Mouse (Mus musculus) stomach, postnatal 0 days (tissue): ENCODE results near the gene Brd1. TPM values are rescaled to one million over a fixed set of nuclear protein-coding genes. Genes with fewer than 3 reads are reported as not detected.

Source experiments
- ATAC-seq: fragments of 200-750 bp; cut with Nextera tagmentation; 2 replicates; pipeline ENCODE4 v1.8.0; 2017; ENCODE audit not compliant: low FRiP score, low TSS enrichment
- DNase-seq: peaks from one replicate; pipeline ENCODE4 v3.0.0-alpha.2; 2016; ENCODE audit warnings: low spot score
- H3K27ac ChIP-seq: fragments of 300-500 bp; sonication (generic); replicated peaks from 2 replicates; pipeline ENCODE4 v1.5.1; 2014; ENCODE audit warnings: mild to moderate bottlenecking, control low read depth
- H3K27me3 ChIP-seq: fragments of 300-500 bp; sonication (generic); 2 replicates; pipeline ENCODE4 v1.6.1; 2014; ENCODE audit warnings: low read length; ENCODE audit not compliant: control insufficient read depth, insufficient read depth
- H3K36me3 ChIP-seq: fragments of 300-500 bp; sonication (generic); 2 replicates; pipeline ENCODE4 v1.6.1; 2014; ENCODE audit warnings: low read length, mixed read lengths; ENCODE audit not compliant: control insufficient read depth, insufficient read depth
- H3K4me1 ChIP-seq: fragments of 300-500 bp; sonication (generic); replicated peaks from 2 replicates; pipeline ENCODE4 v1.6.1; 2014; ENCODE audit warnings: antibody characterized with exemption; ENCODE audit not compliant: control insufficient read depth, insufficient read depth
- H3K4me2 ChIP-seq: fragments of 300-500 bp; sonication (generic); replicated peaks from 2 replicates; pipeline ENCODE4 v1.6.1; 2014; ENCODE audit warnings: low read depth, mild to moderate bottlenecking, control low read depth, moderate library complexity
- H3K4me3 ChIP-seq: fragments of 300-500 bp; sonication (generic); 2 replicates; pipeline ENCODE4 v1.5.1; 2014; ENCODE audit warnings: low read depth, low read length, control low read depth
- H3K9ac ChIP-seq: fragments of 300-500 bp; sonication (generic); 2 replicates; pipeline ENCODE4 v1.6.1; 2014; ENCODE audit warnings: mild to moderate bottlenecking, low read length, control low read depth, mixed read lengths
- H3K9me3 ChIP-seq: fragments of 300-500 bp; sonication (generic); 2 replicates; pipeline ENCODE4 v1.6.1; 2016; ENCODE audit warnings: low read length; ENCODE audit not compliant: control insufficient read depth
- CTCF ChIP-seq: IDR thresholded peaks from 2 replicates; pipeline ENCODE4 v1.5.1; 2016; ENCODE audit warnings: antibody characterized with exemption, low read depth, mild to moderate bottlenecking, moderate library complexity
- EP300 ChIP-seq: optimal IDR thresholded peaks from 2 replicates; pipeline ENCODE3; 2016; ENCODE audit warnings: antibody characterized with exemption
- WGBS: fragments of 180-500 bp; shearing (Covaris S2); extraction: QIAGEN DNeasy Blood & Tissue Kit; methylation state at CpG from one replicate; pipeline ENCODE4 v1.1.7; 2014; 5-methylcytosine and 5-hydroxymethylcytosine counted together
- polyA plus RNA-seq: library from polyadenylated mRNA; unstranded; fragments of >200 nt; fragmentation: Nextera tagmentation; extraction: Ambion mirVana; gene quantifications from 2 replicates; pipeline ENCODE4 v1.2.1, GENCODE M21; 2015

Gene Brd1
- polyA plus RNA-seq, 1 experiment from 2014 or later: 10.8 TPM

DNA sequence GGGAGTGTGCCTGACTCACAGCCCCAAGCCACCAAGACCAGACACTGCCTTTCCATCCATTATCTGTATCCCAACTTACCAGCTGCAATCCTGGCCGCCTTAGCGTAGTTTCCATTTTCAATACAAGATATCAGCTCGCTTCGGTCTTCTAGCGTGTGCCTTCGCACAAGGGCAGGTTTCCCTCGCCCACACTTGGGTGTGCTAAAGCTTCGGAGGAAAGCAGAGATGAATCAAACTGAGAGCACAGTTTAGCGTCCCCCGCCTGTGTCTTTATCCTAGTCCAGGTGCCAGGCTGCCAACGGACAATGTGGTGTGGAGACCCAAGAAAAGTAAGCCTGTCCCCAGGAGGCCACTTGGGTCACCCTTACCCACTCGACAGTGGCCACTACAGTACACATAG, 42.9 kb downstream of the Brd1 start:
- H3K9ac ChIP-seq: no peak overlapping the region
- no peak overlapping the region for H3K4me3 ChIP-seq
- no peak overlapping the region for H3K4me2 ChIP-seq
- ATAC-seq (no peak), DNase-seq (no peak)
- WGBS: 90% methylated on average over 12 of the region's 12 CpGs
- H3K36me3 ChIP-seq: peaks cover 49% of the 10 kb centered on the region
- H3K27me3 ChIP-seq: no peaks in the 10 kb centered on the region
- TF ChIP-seq CTCF (no peak), EP300 (no peak)
- no peaks in the 10 kb centered on the region for H3K4me1 ChIP-seq
- H3K27ac ChIP-seq: no peak overlapping the region
- H3K9me3 ChIP-seq: no peaks in the 10 kb centered on the region

DNA sequence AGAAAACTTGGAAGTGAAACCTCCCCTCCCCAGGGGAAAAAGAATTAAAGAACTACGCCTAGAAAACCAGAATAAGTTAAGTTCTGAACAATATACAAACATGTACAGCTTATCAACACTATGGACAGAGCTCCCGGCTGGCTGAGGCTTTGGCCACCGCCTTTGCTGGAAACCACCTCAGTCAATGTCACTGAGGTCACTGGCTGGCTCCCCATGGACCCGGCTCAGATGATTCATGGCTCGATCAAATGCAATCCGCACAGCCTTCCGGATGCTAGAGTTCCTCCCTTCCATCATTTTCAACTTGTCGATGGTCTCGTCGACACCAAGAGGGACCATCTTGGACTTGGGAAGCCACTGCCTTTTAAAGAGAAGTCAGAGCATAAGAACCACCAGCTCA, 45.9 kb downstream of the Brd1 start:
- H3K27ac ChIP-seq: no peak overlapping the region
- TF ChIP-seq EP300 (no peak), CTCF (no peak)
- DNase-seq: no peak
- H3K4me1 ChIP-seq: no peaks in the 10 kb centered on the region
- H3K27me3 ChIP-seq: no peaks in the 10 kb centered on the region
- no peak overlapping the region for H3K4me3 ChIP-seq
- no peaks in the 10 kb centered on the region for H3K9me3 ChIP-seq
- no peak overlapping the region for H3K4me2 ChIP-seq
- no peak for ATAC-seq
- H3K9ac ChIP-seq: no peak overlapping the region
- 79% methylated on average over 10 of the region's 10 CpGs for WGBS
- peaks cover 42% of the 10 kb centered on the region for H3K36me3 ChIP-seq

DNA sequence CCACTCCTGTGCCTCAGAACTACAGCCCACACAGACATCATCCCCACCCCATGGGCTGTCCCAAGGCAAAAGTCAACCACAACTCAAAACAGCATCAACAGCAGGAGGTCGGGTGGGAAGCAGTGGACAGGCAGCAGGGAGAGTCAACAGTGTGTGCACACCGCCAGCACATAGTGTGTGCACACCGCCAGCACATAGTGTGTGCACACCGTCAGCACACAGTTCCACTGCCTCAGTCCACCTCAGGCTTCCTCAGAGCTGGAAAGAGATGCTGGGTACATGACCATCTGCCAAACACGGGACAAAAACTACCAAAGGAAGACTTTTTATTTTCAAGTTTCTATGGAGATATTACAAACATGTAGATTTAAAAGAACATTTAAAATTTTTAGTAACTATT, 47.3 kb downstream of the Brd1 start:
- no peak overlapping the region for H3K4me2 ChIP-seq
- H3K27me3 ChIP-seq: no peaks in the 10 kb centered on the region
- ATAC-seq (no peak), DNase-seq (no peak)
- no peak overlapping the region for H3K4me3 ChIP-seq
- H3K36me3 ChIP-seq: peaks cover 40% of the 10 kb centered on the region
- H3K27ac ChIP-seq: no peak overlapping the region
- no peak overlapping the region for H3K9ac ChIP-seq
- TF ChIP-seq CTCF (no peak), EP300 (no peak)
- 89% methylated on average over 5 of the region's 5 CpGs for WGBS
- H3K4me1 ChIP-seq: no peaks in the 10 kb centered on the region
- no peaks in the 10 kb centered on the region for H3K9me3 ChIP-seq

DNA sequence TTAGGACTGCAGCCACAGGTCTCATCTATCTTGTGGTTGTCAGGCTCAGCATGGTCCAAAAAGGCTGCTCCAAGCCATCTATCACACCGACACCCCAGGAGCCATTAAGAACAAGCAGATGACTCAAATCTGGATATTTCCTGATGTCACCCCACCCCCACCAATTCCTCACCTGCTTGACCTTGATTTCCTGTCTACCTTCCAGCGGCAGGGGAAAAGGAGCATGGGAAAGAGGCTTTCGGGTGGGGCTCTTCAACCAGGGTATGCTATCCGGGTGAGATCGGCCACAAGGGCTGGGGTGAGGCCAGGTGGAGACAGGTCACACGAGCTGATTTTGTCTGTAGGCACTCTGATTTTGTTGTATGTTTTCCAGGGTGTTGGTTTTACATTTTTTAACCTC, 50.0 kb downstream of the Brd1 start:
- H3K9me3 ChIP-seq: no peaks in the 10 kb centered on the region
- no peak overlapping the region for H3K27ac ChIP-seq
- peaks cover 24% of the 10 kb centered on the region for H3K36me3 ChIP-seq
- H3K4me1 ChIP-seq: no peaks in the 10 kb centered on the region
- TF ChIP-seq CTCF (no peak), EP300 (no peak)
- ATAC-seq (no peak), DNase-seq (no peak)
- 72% methylated on average over 6 of the region's 6 CpGs for WGBS
- no peak overlapping the region for H3K9ac ChIP-seq
- no peaks in the 10 kb centered on the region for H3K27me3 ChIP-seq
- no peak overlapping the region for H3K4me2 ChIP-seq
- no peak overlapping the region for H3K4me3 ChIP-seq

DNA sequence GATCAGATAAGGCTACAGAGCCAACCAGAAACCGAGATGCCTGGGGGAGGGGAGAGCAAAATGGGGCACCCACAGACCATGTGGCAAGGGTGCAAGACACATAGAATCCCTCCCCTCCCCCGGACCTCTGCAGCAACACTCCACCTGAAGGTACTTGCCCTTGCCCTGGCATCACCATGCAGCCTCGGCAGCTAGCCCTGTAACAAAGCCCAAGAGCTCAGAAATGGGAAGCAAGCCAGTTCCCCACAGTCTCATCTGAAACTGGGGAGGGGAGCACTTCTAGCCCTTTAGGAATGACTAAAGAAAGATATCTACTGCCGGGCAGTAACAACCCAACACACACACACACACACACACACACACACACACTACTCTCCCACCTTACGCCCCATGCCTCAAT, 53.1 kb downstream of the Brd1 start:
- H3K36me3 ChIP-seq: peaks cover 3% of the 10 kb centered on the region; the same call in 1 of the 2 replicates
- H3K4me3 ChIP-seq: no peak overlapping the region
- TF ChIP-seq EP300: no peak
- no peak for TF ChIP-seq CTCF
- no peak overlapping the region for H3K27ac ChIP-seq
- H3K27me3 ChIP-seq: no peaks in the 10 kb centered on the region
- no peaks in the 10 kb centered on the region for H3K9me3 ChIP-seq
- no peak overlapping the region for H3K9ac ChIP-seq
- H3K4me1 ChIP-seq: no peaks in the 10 kb centered on the region
- WGBS: 67% methylated on average over 5 of the region's 5 CpGs
- H3K4me2 ChIP-seq: no peak overlapping the region
- DNase-seq: no peak
- no peak for ATAC-seq

DNA sequence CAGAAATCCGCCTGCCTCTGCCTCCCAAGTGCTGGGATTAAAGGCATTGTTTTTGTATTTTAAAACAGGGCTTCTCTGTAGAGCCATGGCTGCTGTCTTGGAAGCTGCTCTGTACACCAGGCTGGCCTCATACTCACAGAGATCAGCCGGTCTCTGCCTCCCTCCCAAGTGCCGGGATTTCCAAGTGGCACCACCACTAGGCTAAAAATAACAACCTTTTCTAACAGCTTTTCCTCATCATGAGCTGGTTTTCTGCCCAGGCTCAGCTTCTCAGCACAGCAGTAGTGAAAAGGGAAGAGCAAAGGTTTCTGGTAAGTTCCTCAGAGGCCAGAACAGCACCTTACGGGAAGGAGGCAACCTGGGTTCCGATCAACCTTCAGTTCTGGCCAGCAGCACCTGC, 56.5 kb downstream of the Brd1 start:
- no peaks in the 10 kb centered on the region for H3K36me3 ChIP-seq
- ATAC-seq: no peak
- H3K4me1 ChIP-seq: no peaks in the 10 kb centered on the region
- no peak overlapping the region for H3K9ac ChIP-seq
- no peak overlapping the region for H3K4me3 ChIP-seq
- no peaks in the 10 kb centered on the region for H3K9me3 ChIP-seq
- H3K27me3 ChIP-seq: no peaks in the 10 kb centered on the region
- WGBS: 79% methylated on average over 5 of the region's 5 CpGs
- no peak for TF ChIP-seq CTCF
- TF ChIP-seq EP300: no peak
- no peak for DNase-seq
- no peak overlapping the region for H3K4me2 ChIP-seq
- H3K27ac ChIP-seq: no peak overlapping the region

DNA sequence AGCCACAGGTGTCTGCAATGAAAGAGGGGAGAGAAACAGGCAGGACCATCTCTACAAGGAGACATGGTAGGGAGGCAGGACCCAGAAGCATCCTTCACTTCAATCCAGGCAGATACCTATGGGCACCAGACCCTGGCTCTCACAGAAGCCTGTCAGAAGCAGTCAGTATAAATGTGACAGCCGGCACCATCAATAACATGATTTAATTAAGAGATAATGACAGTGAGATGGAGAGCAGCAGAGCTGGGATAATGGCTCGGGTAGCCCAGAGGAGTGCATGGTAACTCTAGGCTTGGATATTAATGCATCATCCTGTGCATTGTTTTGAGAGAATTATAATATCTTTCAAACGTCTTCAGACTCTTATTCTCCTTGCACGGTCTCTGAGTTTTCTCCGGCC, 58.0 kb downstream of the Brd1 start:
- no peaks in the 10 kb centered on the region for H3K9me3 ChIP-seq
- H3K4me1 ChIP-seq: no peaks in the 10 kb centered on the region
- H3K27me3 ChIP-seq: no peaks in the 10 kb centered on the region
- ATAC-seq (no peak), DNase-seq (no peak)
- no peak overlapping the region for H3K4me3 ChIP-seq
- no peaks in the 10 kb centered on the region for H3K36me3 ChIP-seq
- no peak overlapping the region for H3K9ac ChIP-seq
- no peak overlapping the region for H3K27ac ChIP-seq
- no peak overlapping the region for H3K4me2 ChIP-seq
- WGBS: 74% methylated on average over 5 of the region's 5 CpGs
- TF ChIP-seq EP300 (no peak), CTCF (no peak)
